Mouse (Mus musculus): ENCODE measurements at regions not wholly inside any gene's neighbourhood (a gene's known extent, or its start where the extent isn't known, plus 50 kb on each side); places are given as distances from the start of the nearest gene placed in this dataset.
"Not testable (repeated sequence)": the region's sequence is repeated elsewhere in the genome, so short reads cannot be mapped to it uniquely, and the experiment has no call there.

GRCm38 (mm10) chr10:22556401-22556800 is 88.4 kb upstream of the Slc2a12 start:
- not testable (repeated sequence) for H3K4me3 ChIP-seq; H3K4me2 ChIP-seq (replicated peaks); H3K4me1 ChIP-seq; H3K36me3 ChIP-seq; ATAC-seq (replicated peaks); H3K9me3 ChIP-seq; H3K27ac ChIP-seq (replicated peaks); H3K9ac ChIP-seq (replicated peaks); H3K27me3 ChIP-seq
- WGBS: 93% methylated on average over 2 of the region's 2 CpGs

GRCm38 (mm10) chr10:22569250-22570010 is 75.4 kb upstream of the Slc2a12 start:
- H3K9me3 ChIP-seq; H3K4me2 ChIP-seq (replicated peaks); H3K4me3 ChIP-seq; H3K4me1 ChIP-seq; H3K36me3 ChIP-seq; H3K27ac ChIP-seq (replicated peaks); H3K9ac ChIP-seq (replicated peaks); ATAC-seq (replicated peaks); H3K27me3 ChIP-seq: not testable (repeated sequence)
- WGBS: 81% methylated on average over 16 of the region's 16 CpGs

- not testable (repeated sequence) for ATAC-seq (replicated peaks); H3K9ac ChIP-seq (replicated peaks); H3K27me3 ChIP-seq; H3K27ac ChIP-seq (replicated peaks); H3K9me3 ChIP-seq; H3K4me2 ChIP-seq (replicated peaks); H3K4me3 ChIP-seq; H3K36me3 ChIP-seq; H3K4me1 ChIP-seq
- WGBS: 90% methylated on average over 4 of the region's 4 CpGs
Measured at GRCm38 (mm10) chr10:22574048-22574447, 70.8 kb upstream of the Slc2a12 start.

- not testable (repeated sequence) for H3K4me2 ChIP-seq (replicated peaks); H3K4me1 ChIP-seq; H3K9ac ChIP-seq (replicated peaks); H3K27me3 ChIP-seq; H3K9me3 ChIP-seq; H3K27ac ChIP-seq (replicated peaks); H3K36me3 ChIP-seq; H3K4me3 ChIP-seq
- ATAC-seq (replicated peaks): peak; percentile 85
- WGBS: 13% methylated on average over 3 of the region's 3 CpGs
Measured at GRCm38 (mm10) chr10:22579426-22579825, 65.4 kb upstream of the Slc2a12 start.

- not testable (repeated sequence) for H3K4me3 ChIP-seq; ATAC-seq (replicated peaks); H3K4me2 ChIP-seq (replicated peaks); H3K4me1 ChIP-seq; H3K27ac ChIP-seq (replicated peaks); H3K36me3 ChIP-seq; H3K9ac ChIP-seq (replicated peaks); H3K9me3 ChIP-seq; H3K27me3 ChIP-seq
- 70% methylated on average over 9 of the region's 9 CpGs for WGBS
Measured at GRCm38 (mm10) chr10:22581300-22581699, 63.5 kb upstream of the Slc2a12 start.

- 95% methylated on average over 2 of the region's 2 CpGs for WGBS
Measured at GRCm38 (mm10) chr10:22583306-22583705, 61.5 kb upstream of the Slc2a12 start.

GRCm38 (mm10) chr10:22588587-22588986 is 56.2 kb upstream of the Slc2a12 start:
- not testable (repeated sequence) for ATAC-seq (replicated peaks); H3K27ac ChIP-seq (replicated peaks); H3K9ac ChIP-seq (replicated peaks); H3K27me3 ChIP-seq; H3K4me1 ChIP-seq; H3K4me3 ChIP-seq; H3K9me3 ChIP-seq; H3K36me3 ChIP-seq; H3K4me2 ChIP-seq (replicated peaks)
- 100% methylated on average over 1 of the region's 1 CpGs for WGBS

More at GRCm38 (mm10) chr10:22583306-22583705, 61.5 kb upstream of the Slc2a12 start:
- not testable (repeated sequence) for H3K36me3 ChIP-seq; H3K9ac ChIP-seq (replicated peaks); H3K9me3 ChIP-seq; H3K4me3 ChIP-seq; H3K4me1 ChIP-seq; H3K27me3 ChIP-seq; H3K27ac ChIP-seq (replicated peaks); ATAC-seq (replicated peaks); H3K4me2 ChIP-seq (replicated peaks)

- H3K9me3 ChIP-seq; H3K4me3 ChIP-seq; H3K36me3 ChIP-seq; H3K4me2 ChIP-seq (replicated peaks); H3K27me3 ChIP-seq; H3K27ac ChIP-seq (replicated peaks); H3K4me1 ChIP-seq; H3K9ac ChIP-seq (replicated peaks): not testable (repeated sequence)
- peak; percentile 60 for ATAC-seq (replicated peaks)
- WGBS: 24% methylated on average over 4 of the region's 4 CpGs
Measured at GRCm38 (mm10) chr10:22591664-22592063, 53.1 kb upstream of the Slc2a12 start.

GRCm38 (mm10) chr10:22592189-22592603 is 52.6 kb upstream of the Slc2a12 start:
- H3K9ac ChIP-seq (replicated peaks); H3K27ac ChIP-seq (replicated peaks); H3K4me2 ChIP-seq (replicated peaks); H3K9me3 ChIP-seq; H3K4me3 ChIP-seq; H3K36me3 ChIP-seq; H3K4me1 ChIP-seq; H3K27me3 ChIP-seq; ATAC-seq (replicated peaks): not testable (repeated sequence)
- 50% methylated on average over 4 of the region's 4 CpGs for WGBS

GRCm38 (mm10) chr10:22592752-22593151 is 52.1 kb upstream of the Slc2a12 start:
- H3K27me3 ChIP-seq; H3K36me3 ChIP-seq; ATAC-seq (replicated peaks); H3K9me3 ChIP-seq; H3K4me3 ChIP-seq; H3K4me1 ChIP-seq; H3K27ac ChIP-seq (replicated peaks); H3K9ac ChIP-seq (replicated peaks); H3K4me2 ChIP-seq (replicated peaks): not testable (repeated sequence)
- WGBS: 90% methylated on average over 6 of the region's 6 CpGs

Data from forebrain, embryonic 15.5 days (tissue).